In the genomic region with DNA sequence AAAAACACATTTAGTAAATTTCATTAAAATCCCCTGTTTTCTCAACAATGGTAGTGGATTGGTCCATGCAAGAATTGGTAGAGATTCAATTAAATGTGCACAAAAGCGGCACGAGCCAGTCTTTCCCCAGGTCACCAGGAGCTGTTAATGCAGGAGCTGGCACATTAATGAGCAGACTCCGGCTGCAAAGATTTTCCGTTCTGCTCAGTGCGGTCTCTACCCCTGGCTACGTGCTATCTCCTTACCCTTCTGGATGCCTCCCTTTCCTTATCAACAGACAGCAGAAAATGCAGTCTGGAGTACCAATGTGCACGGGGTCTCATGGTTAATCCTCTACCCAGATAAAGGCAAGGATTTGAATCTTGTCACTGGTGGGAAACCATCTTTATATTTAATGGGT, we compare ENCODE assay signal across 22 mouse cellular contexts. TPM values are rescaled to one million over a fixed set of nuclear protein-coding genes. Genes with fewer than 3 reads are reported as not detected.
DNase-seq lines count a peak whose midpoint lies in the region; ATAC-seq and TF ChIP-seq lines count a peak whose summit lies in the region.
"Had no signal": no experiment of that assay in that cellular context is flagged by ENCODE, and none has a peak within 500 bp of the region (broad histone marks: within the 10 kb centered on the region; RNA-seq: fewer than 3 reads in every experiment).

No protein-coding gene starts in this region.

- no peak overlapping the region for H3K27ac ChIP-seq in heart, embryonic 12.5 days (ENCODE audit: poor library complexity, severe bottlenecking)
- no peak overlapping the region for H3K27ac ChIP-seq in kidney, adult 2 months (ENCODE audit: insufficient read depth, low read depth, low read length)
- H3K27ac ChIP-seq in hindbrain, embryonic 15.5 days (replicated peaks): 0 out of 2 replicates have a peak overlapping the region, but pooled peaks have one; percentile 2
- peak overlapping the region; percentile 56; the same call in 1 of the 2 replicates for H3K27ac ChIP-seq in midbrain, embryonic 14.5 days (replicated peaks; ENCODE audit: low read depth, low read length)
- H3K27ac ChIP-seq: gastrocnemius, adult 2 months; layer of hippocampus, adult 2 months; limb, embryonic 10.5 days; macrophage had no signal

- no peak for TF ChIP-seq POLR2A in kidney, adult 2 months (IDR thresholded peaks at IDR 0.05; ENCODE audit: low read depth, low read length)

- H3K9ac ChIP-seq in heart, embryonic 12.5 days: no peak overlapping the region
- H3K9ac ChIP-seq in hindbrain, embryonic 15.5 days: no peak overlapping the region
- H3K9ac ChIP-seq in midbrain, embryonic 14.5 days (replicated peaks; ENCODE audit: low read length): 0 out of 2 replicates have a peak overlapping the region, but pooled peaks have one; percentile 10
- H3K9ac ChIP-seq: lung, embryonic 14.5 days had no signal

- ATAC-seq in heart, embryonic 12.5 days (ENCODE audit: insufficient number of reproducible peaks, low FRiP score): no peak
- peak; percentile 27; the same call in 1 of the 2 replicates for ATAC-seq in hindbrain, embryonic 15.5 days (ENCODE audit: low FRiP score, low read depth)
- ATAC-seq in midbrain, embryonic 14.5 days (ENCODE audit: low FRiP score, low TSS enrichment): peak; percentile 73; the same call in 1 of the 2 replicates
- ATAC-seq: activated CD4-positive, CD25-positive, alpha-beta regulatory T cell, adult 4 months; inflammation-experienced regulatory T-cells, adult 6 months; Patski had no signal

- H3K36me3 ChIP-seq in heart, embryonic 12.5 days: no peaks in the 10 kb centered on the region
- no peaks in the 10 kb centered on the region for H3K36me3 ChIP-seq in kidney, adult 2 months (ENCODE audit: control insufficient read depth, insufficient read depth, low read length)
- H3K36me3 ChIP-seq in hindbrain, embryonic 15.5 days: no peaks in the 10 kb centered on the region
- H3K36me3 ChIP-seq in midbrain, embryonic 14.5 days (ENCODE audit: control insufficient read depth, insufficient read depth, low read length): no peaks in the 10 kb centered on the region
- H3K36me3 ChIP-seq: limb, embryonic 10.5 days had no signal

- peak overlapping the region; percentile 40; the same call in 1 of the 2 replicates for H3K4me2 ChIP-seq in heart, embryonic 12.5 days
- no peak overlapping the region for H3K4me2 ChIP-seq in hindbrain, embryonic 15.5 days
- 0 out of 2 replicates have a peak overlapping the region, but pooled peaks have one; percentile 13 for H3K4me2 ChIP-seq in midbrain, embryonic 14.5 days (ENCODE audit: low read length)
- H3K4me2 ChIP-seq: liver, embryonic 11.5 days; lung, embryonic 14.5 days had no signal

- 0 out of 2 replicates have a peak, but pooled peaks cover 3% of the 10 kb centered on the region for H3K4me1 ChIP-seq in heart, embryonic 12.5 days (replicated peaks)
- H3K4me1 ChIP-seq in kidney, adult 2 months (ENCODE audit: control insufficient read depth, insufficient read depth, low read length): no peaks in the 10 kb centered on the region
- H3K4me1 ChIP-seq in hindbrain, embryonic 15.5 days (replicated peaks): no peaks in the 10 kb centered on the region
- 0 out of 2 replicates have a peak, but pooled peaks cover 6% of the 10 kb centered on the region for H3K4me1 ChIP-seq in midbrain, embryonic 14.5 days (ENCODE audit: control insufficient read depth, insufficient read depth, low read length)
- H3K4me1 ChIP-seq: limb, embryonic 10.5 days had no signal

- WGBS in heart, embryonic 12.5 days: 16% methylated on average over 7 of the region's 7 CpGs
- WGBS in kidney, adult 2 months: 47% methylated on average over 7 of the region's 7 CpGs
- WGBS in hindbrain, embryonic 15.5 days: 43% methylated on average over 7 of the region's 7 CpGs
- WGBS in midbrain, embryonic 14.5 days: 26% methylated on average over 7 of the region's 7 CpGs

- H3K9me3 ChIP-seq in heart, embryonic 12.5 days (replicated peaks): no peaks in the 10 kb centered on the region
- H3K9me3 ChIP-seq in hindbrain, embryonic 15.5 days: no peaks in the 10 kb centered on the region
- no peaks in the 10 kb centered on the region for H3K9me3 ChIP-seq in midbrain, embryonic 14.5 days (ENCODE audit: control insufficient read depth, low read length)
- H3K9me3 ChIP-seq: limb, embryonic 10.5 days had no signal

- H3K4me3 ChIP-seq in heart, embryonic 12.5 days: no peak overlapping the region
- H3K4me3 ChIP-seq in kidney, adult 2 months (ENCODE audit: insufficient read depth, low read depth, low read length): no peak overlapping the region
- no peak overlapping the region for H3K4me3 ChIP-seq in hindbrain, embryonic 15.5 days
- H3K4me3 ChIP-seq in midbrain, embryonic 14.5 days (replicated peaks; ENCODE audit: low read depth, low read length): no peak overlapping the region
- H3K4me3 ChIP-seq: gastrocnemius, adult 2 months; layer of hippocampus, adult 2 months; limb, embryonic 10.5 days had no signal

- no peak for DNase-seq in heart, postnatal 4 days
- peak; percentile 20 for DNase-seq in kidney, adult 2 months
- DNase-seq in kidney, adult 9 months: no peak
- DNase-seq in midbrain, embryonic 14.5 days: peak; percentile 76
- no peak for DNase-seq in lung, postnatal 36 days
- no peak for DNase-seq in layer of hippocampus, postnatal 36 days
- DNase-seq: adrenal gland, postnatal 14 days; cerebellum, adult 9-10 months; gastrocnemius, adult 2 months; lung, embryonic 14.5 days; retina, postnatal 1 day; right cerebral cortex, postnatal 4 days; thymus, postnatal 36 days had no signal

- TF ChIP-seq CTCF in kidney, adult 2 months (conservative IDR thresholded peaks at IDR 0.05; ENCODE audit: insufficient read depth, insufficient read length, low read depth, low read length): no peak

- no peaks in the 10 kb centered on the region for H3K27me3 ChIP-seq in heart, embryonic 12.5 days (replicated peaks)
- no peaks in the 10 kb centered on the region for H3K27me3 ChIP-seq in kidney, adult 2 months (replicated peaks; ENCODE audit: control insufficient read depth, insufficient read depth, low read length)
- no peaks in the 10 kb centered on the region for H3K27me3 ChIP-seq in hindbrain, embryonic 15.5 days
- H3K27me3 ChIP-seq in midbrain, embryonic 14.5 days (ENCODE audit: control insufficient read depth, insufficient read depth, low read length): no peaks in the 10 kb centered on the region
- H3K27me3 ChIP-seq: Patski had no signal

RNA-seq across cellular contexts. Expression of a gene that starts 9.2 kb away (rescaled TPM):
- polyA plus RNA-seq in heart, embryonic 12.5 days (2016; fragmentation: Nextera tagmentation; extraction: Ambion mirVana): 30.7 and 32.1 TPM in 2 replicates
- 10 to 100 TPM; 60.9 to 66.7 TPM for total RNA-seq in heart, postnatal 4 days (2021)
- polyA plus RNA-seq in kidney, adult 2 months (2012; rRNA removed): 21.4 and 27.7 TPM in 2 replicates
- polyA plus RNA-seq in hindbrain, embryonic 15.5 days (2015; fragmentation: Nextera tagmentation; extraction: Ambion mirVana): 108 and 124 TPM in 2 replicates
- 99.9 and 116 TPM in 2 replicates for polyA plus RNA-seq in midbrain, embryonic 14.5 days (2014; fragmentation: Nextera tagmentation; extraction: Ambion mirVana)
- total RNA-seq in layer of hippocampus, postnatal 36 days (2021): 10 to 100 TPM; 48.7 to 59.2 TPM

RNA-seq across cellular contexts. Expression of a gene that starts 48.1 kb away (rescaled TPM):
- 128 and 129 TPM in 2 replicates for polyA plus RNA-seq in heart, embryonic 12.5 days (2016; fragmentation: Nextera tagmentation; extraction: Ambion mirVana)
- total RNA-seq in heart, postnatal 4 days (2021): 10 to 100 TPM; 28.4 to 32.1 TPM
- polyA plus RNA-seq in kidney, adult 2 months (2012; rRNA removed): 12.1 and 16.8 TPM in 2 replicates
- 1,684 and 1,722 TPM in 2 replicates for polyA plus RNA-seq in hindbrain, embryonic 15.5 days (2015; fragmentation: Nextera tagmentation; extraction: Ambion mirVana)
- polyA plus RNA-seq in midbrain, embryonic 14.5 days (2014; fragmentation: Nextera tagmentation; extraction: Ambion mirVana): 1,445 and 1,876 TPM in 2 replicates
- 100 to 1,000 TPM; 825 to 952 TPM for total RNA-seq in layer of hippocampus, postnatal 36 days (2021)
- polyA plus RNA-seq: activated CD4-positive, CD25-positive, alpha-beta regulatory T cell, adult 4 months; macrophage had no signal

Comparison
In these comparisons a context has a peak if more than half of its experiments do, and no peak if none do; other contexts are left out.
1. DNase-seq: peak in kidney, adult 2 months (single experiment) and midbrain, embryonic 14.5 days (single experiment); none in heart, postnatal 4 days (single experiment), kidney, adult 9 months (single experiment), lung, postnatal 36 days (single experiment) and layer of hippocampus, postnatal 36 days (0 of 2).
2. H3K27ac ChIP-seq: peak in hindbrain, embryonic 15.5 days (single experiment) and midbrain, embryonic 14.5 days (single experiment); none in heart, embryonic 12.5 days (single experiment) and kidney, adult 2 months (single experiment).
3. RNA of a gene that starts 48.1 kb away (polyA plus RNA-seq): 1,684 to 1,722 TPM in hindbrain, embryonic 15.5 days and 1,445 to 1,876 TPM in midbrain, embryonic 14.5 days; 128 to 129 TPM in heart, embryonic 12.5 days and 12.1 to 16.8 TPM in kidney, adult 2 months; every median in the first group is over 10 times any median in the second.